Comparison of ENCODE assay signal across 16 mouse cellular contexts in the genomic region with DNA sequence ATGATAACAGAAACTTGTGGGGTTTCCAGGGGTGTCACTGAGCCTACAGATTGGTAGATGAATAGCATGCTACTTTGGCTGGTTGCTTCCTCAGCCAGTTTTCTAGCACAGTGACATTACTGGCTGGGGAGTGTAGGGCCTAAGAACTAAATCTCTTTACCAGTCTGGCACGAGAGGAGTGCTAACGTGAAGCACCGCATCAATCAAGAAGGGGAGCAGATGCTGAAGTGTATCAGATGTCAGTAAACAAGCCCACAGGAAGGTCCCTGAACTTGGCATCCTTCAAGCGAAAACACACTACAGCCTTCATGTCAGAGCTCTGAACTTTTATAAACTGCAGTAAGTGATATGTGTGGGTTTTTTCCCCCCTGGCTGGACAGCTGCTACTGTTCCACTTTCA.
A peak's percentile ranks its signal among the peaks of the same experiment; 100 is the strongest.
DNase-seq lines count a peak whose midpoint lies in the region; ATAC-seq and TF ChIP-seq lines count a peak whose summit lies in the region.
"Had no signal": no experiment of that assay in that cellular context is flagged by ENCODE, and none has a peak within 500 bp of the region (broad histone marks: within the 10 kb centered on the region; RNA-seq: fewer than 3 reads in every experiment).

No protein-coding gene starts in this region.

- no peaks in the 10 kb centered on the region for H3K79me2 ChIP-seq in C2C12 (ENCODE audit: control insufficient read depth, insufficient read depth)

- no peak overlapping the region for H3K4me2 ChIP-seq in intestine, embryonic 15.5 days (replicated peaks)
- no peak overlapping the region for H3K4me2 ChIP-seq in intestine, embryonic 16.5 days (ENCODE audit: low read depth, low read length)
- H3K4me2 ChIP-seq in hindbrain, postnatal 0 days (ENCODE audit: low read depth, low read length): no peak overlapping the region
- H3K4me2 ChIP-seq: embryonic facial prominence, embryonic 15.5 days; forebrain, embryonic 13.5 days; hindbrain, embryonic 15.5 days; liver, embryonic 11.5 days; midbrain, embryonic 13.5 days had no signal

- H3K27me3 ChIP-seq in intestine, embryonic 15.5 days (replicated peaks): no peaks in the 10 kb centered on the region
- H3K27me3 ChIP-seq in intestine, embryonic 16.5 days (replicated peaks; ENCODE audit: control insufficient read depth, insufficient read depth, low read length): no peaks in the 10 kb centered on the region
- H3K27me3 ChIP-seq in C2C12 (ENCODE audit: control insufficient read depth, insufficient read depth, insufficient read length): no peaks in the 10 kb centered on the region
- H3K27me3 ChIP-seq in limb, embryonic 10.5 days (ENCODE audit: low read depth, poor library complexity, severe bottlenecking): no peaks in the 10 kb centered on the region
- H3K27me3 ChIP-seq in hindbrain, postnatal 0 days (ENCODE audit: insufficient read depth, low read length): no peaks in the 10 kb centered on the region
- H3K27me3 ChIP-seq: embryonic facial prominence, embryonic 15.5 days; forebrain, embryonic 13.5 days; hindbrain, embryonic 15.5 days; midbrain, embryonic 13.5 days had no signal

- H3K36me3 ChIP-seq in intestine, embryonic 15.5 days: no peaks in the 10 kb centered on the region
- no peaks in the 10 kb centered on the region for H3K36me3 ChIP-seq in intestine, embryonic 16.5 days (ENCODE audit: control insufficient read depth, insufficient read depth, low read length)
- no peaks in the 10 kb centered on the region for H3K36me3 ChIP-seq in C2C12 (ENCODE audit: control insufficient read depth, insufficient read depth)
- no peaks in the 10 kb centered on the region for H3K36me3 ChIP-seq in limb, embryonic 10.5 days
- H3K36me3 ChIP-seq in hindbrain, postnatal 0 days (ENCODE audit: insufficient read depth, low read length): no peaks in the 10 kb centered on the region
- H3K36me3 ChIP-seq: embryonic facial prominence, embryonic 15.5 days; hindbrain, embryonic 15.5 days; midbrain, embryonic 13.5 days had no signal

- no peaks in the 10 kb centered on the region for H3K9me3 ChIP-seq in intestine, embryonic 15.5 days
- no peaks in the 10 kb centered on the region for H3K9me3 ChIP-seq in intestine, embryonic 16.5 days (ENCODE audit: control insufficient read depth, low read length)
- no peaks in the 10 kb centered on the region for H3K9me3 ChIP-seq in limb, embryonic 10.5 days (replicated peaks)
- H3K9me3 ChIP-seq in hindbrain, postnatal 0 days (ENCODE audit: low read length): no peaks in the 10 kb centered on the region
- H3K9me3 ChIP-seq: embryonic facial prominence, embryonic 15.5 days; forebrain, embryonic 13.5 days; hindbrain, embryonic 15.5 days; midbrain, embryonic 13.5 days had no signal

- no peak overlapping the region for H3ac ChIP-seq in C2C12 (ENCODE audit: control insufficient read depth, insufficient read length, low read depth)

- TF ChIP-seq CTCF in C2C12 (IDR thresholded peaks at IDR 0.05; ENCODE audit: control insufficient read depth, insufficient read depth, insufficient read length): no peak
- TF ChIP-seq CTCF in hindbrain, postnatal 0 days (IDR thresholded peaks at IDR 0.05; ENCODE audit: low read depth): no peak

- H3K9ac ChIP-seq in intestine, embryonic 15.5 days: no peak overlapping the region
- H3K9ac ChIP-seq in intestine, embryonic 16.5 days (ENCODE audit: low read depth, low read length): no peak overlapping the region
- H3K9ac ChIP-seq in hindbrain, postnatal 0 days (replicated peaks; ENCODE audit: low read length): no peak overlapping the region
- H3K9ac ChIP-seq: embryonic facial prominence, embryonic 15.5 days; forebrain, embryonic 13.5 days; hindbrain, embryonic 15.5 days; midbrain, embryonic 13.5 days had no signal

- WGBS in intestine, embryonic 15.5 days: 51% methylated on average over 4 of the region's 4 CpGs
- WGBS in intestine, embryonic 16.5 days: 48% methylated on average over 4 of the region's 4 CpGs
- WGBS in limb, embryonic 10.5 days: 24% methylated on average over 4 of the region's 4 CpGs
- WGBS in hindbrain, postnatal 0 days: 46% methylated on average over 4 of the region's 4 CpGs

- peaks cover 11% of the 10 kb centered on the region for H3K4me1 ChIP-seq in intestine, embryonic 15.5 days (replicated peaks)
- peaks cover 12% of the 10 kb centered on the region; the same call in 1 of the 2 replicates for H3K4me1 ChIP-seq in intestine, embryonic 16.5 days (ENCODE audit: control insufficient read depth, insufficient read depth, low read length)
- peaks cover 28% of the 10 kb centered on the region for H3K4me1 ChIP-seq in limb, embryonic 10.5 days
- H3K4me1 ChIP-seq in hindbrain, postnatal 0 days (ENCODE audit: insufficient read depth, low read length): no peaks in the 10 kb centered on the region
- H3K4me1 ChIP-seq: hindbrain, embryonic 15.5 days; midbrain, embryonic 13.5 days had no signal

- no peak for ATAC-seq in intestine, embryonic 15.5 days
- no peak for ATAC-seq in intestine, embryonic 16.5 days
- no peak for ATAC-seq in hindbrain, postnatal 0 days
- ATAC-seq: midbrain, embryonic 13.5 days had no signal

- peak; percentile 33 for DNase-seq in 3T3-L1 (ENCODE audit: low read depth, low spot score)
- DNase-seq in limb, embryonic 10.5 days (ENCODE audit: low spot score): no peak
- no peak for DNase-seq in hindbrain, postnatal 0 days (ENCODE audit: low spot score)
- no peak for DNase-seq in frontal cortex, postnatal 10 days (ENCODE audit: low spot score in 2 of 2)
- DNase-seq: cerebellum, postnatal 10 days; heart, postnatal 10 days; kidney, postnatal 36 days; lung, postnatal 4 days had no signal

- H3K27ac ChIP-seq in intestine, embryonic 15.5 days: peak overlapping the region; percentile 33; the same call in 1 of the 2 replicates
- H3K27ac ChIP-seq in intestine, embryonic 16.5 days (ENCODE audit: low read length): no peak overlapping the region
- peak overlapping the region; percentile 9; the same call in 1 of the 2 replicates for H3K27ac ChIP-seq in limb, embryonic 10.5 days
- no peak overlapping the region for H3K27ac ChIP-seq in hindbrain, postnatal 0 days
- H3K27ac ChIP-seq: forebrain, embryonic 13.5 days; hindbrain, embryonic 15.5 days; midbrain, embryonic 13.5 days had no signal

- H3K4me3 ChIP-seq in intestine, embryonic 15.5 days (replicated peaks): no peak overlapping the region
- no peak overlapping the region for H3K4me3 ChIP-seq in intestine, embryonic 16.5 days (ENCODE audit: low read length)
- no peak overlapping the region for H3K4me3 ChIP-seq in C2C12 (ENCODE audit: insufficient read depth, poor library complexity, severe bottlenecking)
- no peak overlapping the region for H3K4me3 ChIP-seq in limb, embryonic 10.5 days
- H3K4me3 ChIP-seq in hindbrain, postnatal 0 days (ENCODE audit: low read length): no peak overlapping the region
- H3K4me3 ChIP-seq: embryonic facial prominence, embryonic 15.5 days; forebrain, embryonic 13.5 days; hindbrain, embryonic 15.5 days; midbrain, embryonic 13.5 days had no signal

- H3K79me3 ChIP-seq in C2C12 (ENCODE audit: low read depth): no peaks in the 10 kb centered on the region

TF ChIP-seq in C2C12, 6 proteins besides CTCF, POLR2A, EP300 and RAD21:
- no peak for TF ChIP-seq FOSL1 (IDR thresholded peaks at IDR 0.05; ENCODE audit: insufficient read depth, low read length, poor library complexity, severe bottlenecking)
- peak; percentile 39 for TF ChIP-seq MYOD1 (IDR thresholded peaks at IDR 0.05; ENCODE audit: control insufficient read depth, insufficient read length, low read depth)

Comparison
In these comparisons a context has a peak if more than half of its experiments do, and no peak if none do; other contexts are left out.
1. H3K27ac ChIP-seq: peak in intestine, embryonic 15.5 days (single experiment) and limb, embryonic 10.5 days (single experiment); none in intestine, embryonic 16.5 days (single experiment) and hindbrain, postnatal 0 days (single experiment).